Mouse (Mus musculus): ENCODE results near the gene Kcnn1. TPM values are rescaled to one million over a fixed set of nuclear protein-coding genes. Genes with fewer than 3 reads are reported as not detected.
A peak's percentile ranks its signal among the peaks of the same experiment; 100 is the strongest.

The Kcnn1 gene
- 4.2 and 5.5 TPM in 2 replicates for polyA plus RNA-seq (2015; fragmentation: Nextera tagmentation; extraction: Ambion mirVana)

DNA sequence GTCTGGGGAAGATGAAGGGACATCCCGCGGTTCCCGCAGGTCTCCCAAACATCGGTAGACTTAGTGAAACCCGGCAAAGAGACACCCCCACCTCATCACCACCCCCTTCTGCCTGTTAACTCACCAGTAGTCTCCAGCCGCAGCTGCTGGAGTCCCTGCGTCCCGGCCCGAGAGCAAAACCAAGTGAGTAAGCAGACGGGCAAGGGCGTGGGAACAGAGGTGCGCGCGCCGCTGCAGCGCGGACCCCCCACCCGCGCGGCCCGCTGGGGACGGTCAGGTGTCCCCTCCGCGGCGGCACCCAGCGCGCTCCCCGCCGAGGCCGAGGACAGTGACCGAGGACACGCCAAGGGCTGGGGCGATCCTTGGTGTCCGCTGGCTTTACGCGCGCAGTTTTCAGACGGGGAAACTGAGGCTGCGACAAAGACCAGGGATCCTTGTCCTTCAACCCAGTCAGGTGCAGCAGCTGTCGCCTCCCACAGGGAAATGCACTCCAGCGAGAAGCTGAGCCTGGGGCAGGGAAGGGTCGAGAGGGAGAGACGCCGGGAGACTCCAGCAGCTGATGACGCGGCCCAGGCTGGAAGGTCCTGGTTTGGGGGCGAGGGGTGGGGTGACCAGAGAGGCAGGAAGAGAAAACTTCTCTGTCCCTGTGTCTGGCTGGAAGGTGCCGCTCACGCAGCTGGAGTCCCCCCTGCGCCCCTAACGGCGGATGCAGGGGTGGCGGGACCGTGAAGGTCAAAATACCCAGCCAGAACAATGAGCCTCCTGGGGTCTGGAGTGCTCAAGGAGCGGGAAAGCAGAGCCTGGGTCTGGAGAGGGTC lies at the start of gene Kcnn1:
TSS of gene Kcnn1 (minus strand) at position 435 of the 818 bp plus-strand sequence.
- Histone ChIP-seq H3K36me3 (ENCODE audit: insufficient read depth, low read length) (no peaks in the 10 kb centered on the region), H3K9me3 (replicated peaks; ENCODE audit: low read length) (no peaks in the 10 kb centered on the region), H3K4me3 (replicated peaks; ENCODE audit: low read depth, low read length) (peak within 1 kb of the TSS; percentile 50), H3K27me3 (ENCODE audit: insufficient read depth, low read length) (peaks cover 19% of the 10 kb centered on the region), H3K9ac (ENCODE audit: low read depth, low read length) (peak within 1 kb of the TSS; percentile 65), H3K4me2 (ENCODE audit: low read length) (peak within 1 kb of the TSS; percentile 88), H3K4me1 (replicated peaks; ENCODE audit: insufficient read depth, low read length) (peaks cover 32% of the 10 kb centered on the region), H3K27ac (peak within 1 kb of the TSS; percentile 42)
- ATAC-seq (replicated peaks; ENCODE audit: low FRiP score, low read depth) = no peak
- DNase-seq (ENCODE audit: low spot score) = no peak
- WGBS = under 1% methylated on average over 55 of the region's 55 CpGs
- peak; percentile 35; the same call in 1 of the 2 replicates for TF ChIP-seq CTCF (IDR thresholded peaks at IDR 0.05; ENCODE audit: low read depth)

DNA sequence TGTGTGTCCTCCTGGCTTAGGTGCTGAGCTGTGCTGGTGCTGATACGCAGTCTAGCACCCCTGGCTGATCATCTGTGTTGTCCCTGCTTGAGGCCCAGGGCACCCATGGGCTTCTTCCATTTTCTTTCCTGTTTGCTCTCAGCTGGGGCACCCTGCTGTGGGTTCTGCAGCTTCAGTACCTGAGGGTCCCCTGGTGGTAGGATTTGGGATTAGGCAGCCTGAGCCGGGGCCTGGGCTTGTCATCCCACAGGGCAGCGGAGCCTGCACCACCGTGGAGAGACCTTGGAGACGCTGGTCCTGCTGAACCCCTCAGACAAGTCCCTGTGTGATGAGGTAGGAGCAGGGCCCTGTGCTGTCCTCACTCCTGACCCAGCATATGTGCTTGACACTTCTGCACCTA lies 48.5 kb upstream of the Kcnn1 start:
- Histone ChIP-seq H3K4me1 (replicated peaks; ENCODE audit: insufficient read depth, low read length) (peaks cover 5% of the 10 kb centered on the region; the same call in 1 of the 2 replicates), H3K4me2 (ENCODE audit: low read length) (no peak overlapping the region), H3K9me3 (replicated peaks; ENCODE audit: low read length) (no peaks in the 10 kb centered on the region), H3K27ac (no peak overlapping the region), H3K9ac (ENCODE audit: low read depth, low read length) (no peak overlapping the region), H3K36me3 (ENCODE audit: insufficient read depth, low read length) (peaks cover 48% of the 10 kb centered on the region), H3K4me3 (replicated peaks; ENCODE audit: low read depth, low read length) (no peak overlapping the region), H3K27me3 (ENCODE audit: insufficient read depth, low read length) (no peaks in the 10 kb centered on the region)
- peak; percentile 43; the same call in 1 of the 2 replicates for TF ChIP-seq CTCF (IDR thresholded peaks at IDR 0.05; ENCODE audit: low read depth)
- ATAC-seq (replicated peaks; ENCODE audit: low FRiP score, low read depth) (no peak), DNase-seq (ENCODE audit: low spot score) (no peak)
- 80% methylated on average over 5 of the region's 5 CpGs for WGBS

DNA sequence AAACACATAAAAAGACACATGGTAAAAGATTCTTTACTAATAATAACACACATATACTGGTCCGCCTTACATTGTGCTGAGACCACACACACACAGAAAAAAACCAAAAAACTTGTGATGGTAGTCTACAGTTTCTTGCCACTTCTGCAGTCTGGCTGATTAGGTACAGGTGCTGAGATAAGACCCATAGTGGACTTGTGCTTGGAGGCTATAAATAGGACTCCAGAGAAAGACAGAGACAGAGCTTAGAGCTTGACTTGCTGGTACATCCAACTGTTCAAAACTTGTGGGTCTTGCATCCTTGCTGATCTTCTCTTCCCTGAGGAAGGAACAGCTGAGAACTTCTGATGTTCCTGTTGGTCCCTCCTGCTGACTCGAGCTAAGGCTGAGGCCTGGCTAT lies 44.5 kb upstream of the Kcnn1 start:
- DNase-seq (ENCODE audit: low spot score) (no peak), ATAC-seq (replicated peaks; ENCODE audit: low FRiP score, low read depth) (no peak)
- Histone ChIP-seq H3K4me2 (ENCODE audit: low read length) (no peak overlapping the region), H3K4me1 (replicated peaks; ENCODE audit: insufficient read depth, low read length) (peaks cover 6% of the 10 kb centered on the region; the same call in 1 of the 2 replicates), H3K9ac (ENCODE audit: low read depth, low read length) (no peak overlapping the region), H3K27ac (no peak overlapping the region), H3K36me3 (ENCODE audit: insufficient read depth, low read length) (peaks cover 12% of the 10 kb centered on the region; the same call in 1 of the 2 replicates), H3K4me3 (replicated peaks; ENCODE audit: low read depth, low read length) (no peak overlapping the region), H3K9me3 (replicated peaks; ENCODE audit: low read length) (no peaks in the 10 kb centered on the region), H3K27me3 (ENCODE audit: insufficient read depth, low read length) (no peaks in the 10 kb centered on the region)
- TF ChIP-seq CTCF (IDR thresholded peaks at IDR 0.05; ENCODE audit: low read depth) = no peak
- 93% methylated on average over 2 of the region's 2 CpGs for WGBS

DNA sequence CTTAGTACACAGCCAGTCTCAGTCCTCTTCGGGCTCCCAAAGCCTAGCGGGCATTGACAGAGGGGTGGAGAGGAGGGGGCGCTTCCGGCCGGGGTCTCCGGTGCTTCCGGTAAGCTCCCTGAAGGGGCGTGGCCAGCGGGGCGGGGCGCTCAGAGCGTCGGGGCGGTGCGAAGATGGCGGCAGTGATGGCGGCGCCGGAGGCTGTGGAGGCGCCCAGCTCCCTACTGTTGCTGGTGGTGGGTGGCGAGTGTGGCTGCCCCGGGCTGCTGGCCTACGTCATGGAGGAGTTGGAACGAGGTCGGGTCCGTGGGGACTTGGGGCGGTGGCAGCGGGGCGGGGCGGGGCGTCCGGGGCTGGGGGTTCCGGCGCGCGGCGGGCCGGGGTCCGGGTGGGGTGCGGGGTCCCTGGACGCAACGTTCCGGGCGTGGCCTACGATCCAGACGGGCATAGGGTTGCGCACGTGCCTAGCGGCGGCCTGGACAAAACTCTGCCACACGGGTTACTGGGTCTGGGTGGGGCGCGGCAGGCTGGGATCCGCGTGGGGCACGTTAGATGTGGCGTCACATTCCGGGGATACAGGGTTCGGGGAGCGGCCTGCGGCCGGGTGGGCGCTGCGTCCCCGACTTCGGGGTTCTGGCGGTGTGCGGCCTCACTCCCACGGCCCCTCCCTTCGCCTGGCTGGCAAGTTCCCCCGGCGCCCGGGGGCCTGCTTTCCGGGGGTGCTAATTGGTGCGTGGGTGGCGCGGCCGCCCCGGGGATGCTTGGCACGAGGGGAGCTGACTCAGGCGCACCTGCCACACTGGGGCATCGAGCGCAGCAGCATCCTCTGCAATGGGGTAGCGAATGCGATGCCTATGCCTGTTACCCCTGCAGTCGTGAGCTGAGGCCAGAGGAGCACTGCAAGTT lies 43.0 kb upstream of the Kcnn1 start, which contains the start of gene Map1s:
TSS of gene Map1s (plus strand) at position 102 of the 906 bp plus-strand sequence.
- peak; percentile 93 for DNase-seq (ENCODE audit: low spot score)
- peaks cover 6% of the 10 kb centered on the region; the same call in 1 of the 2 replicates for H3K4me1 ChIP-seq (replicated peaks; ENCODE audit: insufficient read depth, low read length)
- H3K27me3 ChIP-seq (ENCODE audit: insufficient read depth, low read length) = no peaks in the 10 kb centered on the region
- peak within 1 kb of the TSS; percentile 85 for H3K9ac ChIP-seq (ENCODE audit: low read depth, low read length)
- ATAC-seq (replicated peaks; ENCODE audit: low FRiP score, low read depth) = peak; percentile 86
- WGBS = 1% methylated on average over 71 of the region's 86 CpGs
- H3K36me3 ChIP-seq (ENCODE audit: insufficient read depth, low read length) = peaks cover 4% of the 10 kb centered on the region; the same call in 1 of the 2 replicates
- no peaks in the 10 kb centered on the region for H3K9me3 ChIP-seq (replicated peaks; ENCODE audit: low read length)
- peak within 1 kb of the TSS; percentile 66 for H3K4me3 ChIP-seq (replicated peaks; ENCODE audit: low read depth, low read length)
- peak within 1 kb of the TSS; percentile 96 for H3K4me2 ChIP-seq (ENCODE audit: low read length)
- TF ChIP-seq CTCF (IDR thresholded peaks at IDR 0.05; ENCODE audit: low read depth) = no peak
- peak within 1 kb of the TSS; percentile 76 for H3K27ac ChIP-seq

DNA sequence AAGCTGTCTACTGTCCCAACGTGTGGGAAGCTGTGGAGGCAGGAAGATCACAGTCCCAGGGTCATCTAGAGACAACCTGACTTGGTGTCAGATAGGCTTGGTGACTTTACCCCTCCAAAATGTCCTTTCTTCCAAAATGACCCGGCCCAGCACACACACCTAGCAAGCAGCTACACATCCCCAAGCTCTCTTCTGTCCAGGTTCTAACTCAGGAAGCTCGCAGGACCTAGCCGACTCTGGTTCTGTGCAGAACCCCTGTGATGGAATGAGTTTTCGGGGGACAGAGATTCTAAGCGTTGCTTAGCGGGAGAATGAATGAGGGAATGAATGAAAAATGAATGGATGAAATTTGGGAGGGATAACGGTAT lies 42.4 kb upstream of the Kcnn1 start:
- Histone ChIP-seq H3K9ac (ENCODE audit: low read depth, low read length) (peak overlapping the region; percentile 85), H3K36me3 (ENCODE audit: insufficient read depth, low read length) (no peaks in the 10 kb centered on the region), H3K9me3 (replicated peaks; ENCODE audit: low read length) (no peaks in the 10 kb centered on the region), H3K27me3 (ENCODE audit: insufficient read depth, low read length) (no peaks in the 10 kb centered on the region), H3K27ac (no peak overlapping the region), H3K4me3 (replicated peaks; ENCODE audit: low read depth, low read length) (peak overlapping the region; percentile 66), H3K4me2 (ENCODE audit: low read length) (peak overlapping the region; percentile 96), H3K4me1 (replicated peaks; ENCODE audit: insufficient read depth, low read length) (peaks cover 6% of the 10 kb centered on the region; the same call in 1 of the 2 replicates)
- DNase-seq (ENCODE audit: low spot score) = no peak
- 15% methylated on average over 8 of the region's 8 CpGs for WGBS
- no peak for TF ChIP-seq CTCF (IDR thresholded peaks at IDR 0.05; ENCODE audit: low read depth)
- ATAC-seq (replicated peaks; ENCODE audit: low FRiP score, low read depth) = peak; percentile 18; the same call in 1 of the 2 replicates

DNA sequence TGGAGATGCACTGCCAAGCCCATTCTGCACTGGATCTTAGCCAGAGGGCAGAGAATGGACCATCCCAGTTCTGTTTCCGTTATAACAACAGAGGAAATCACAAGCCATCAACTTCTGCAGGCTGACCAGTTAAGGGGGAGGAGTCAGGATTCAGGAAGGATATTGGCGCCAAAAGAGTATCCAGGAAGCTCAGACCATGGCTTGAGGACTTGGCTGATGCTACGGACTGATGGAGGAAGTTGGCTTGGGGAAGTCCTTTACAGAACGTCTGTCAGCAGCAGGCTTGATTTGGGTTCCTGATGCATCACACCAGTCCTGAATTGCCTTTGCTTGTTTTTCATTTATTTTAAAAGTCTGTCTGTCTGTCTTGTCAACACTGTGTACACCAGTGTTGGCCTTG lies 41.5 kb upstream of the Kcnn1 start:
- Histone ChIP-seq H3K4me1 (replicated peaks; ENCODE audit: insufficient read depth, low read length) (peaks cover 6% of the 10 kb centered on the region; the same call in 1 of the 2 replicates), H3K9ac (ENCODE audit: low read depth, low read length) (no peak overlapping the region), H3K4me3 (replicated peaks; ENCODE audit: low read depth, low read length) (no peak overlapping the region), H3K27me3 (ENCODE audit: insufficient read depth, low read length) (no peaks in the 10 kb centered on the region), H3K27ac (no peak overlapping the region), H3K4me2 (ENCODE audit: low read length) (no peak overlapping the region), H3K36me3 (ENCODE audit: insufficient read depth, low read length) (no peaks in the 10 kb centered on the region), H3K9me3 (replicated peaks; ENCODE audit: low read length) (no peaks in the 10 kb centered on the region)
- ATAC-seq (replicated peaks; ENCODE audit: low FRiP score, low read depth) (no peak), DNase-seq (ENCODE audit: low spot score) (peak; percentile 58)
- WGBS = 50% methylated on average over 4 of the region's 4 CpGs
- no peak for TF ChIP-seq CTCF (IDR thresholded peaks at IDR 0.05; ENCODE audit: low read depth)
